Mouse (Mus musculus) lung, postnatal 10 days (tissue): Measurements from ENCODE around the gene Gpr27.

ENCODE experiments used
- DNase-seq: peaks from one replicate; pipeline ENCODE4 v3.0.0; 2021

Gpr27 gene

GRCm38 (mm10) chr6:99692206-99692915 is at the start of gene Gpr27:
TSS of gene Gpr27 (plus strand) at chr6:99692679.
- DNase-seq = peak; percentile 28

- DNase-seq = peak; percentile 77
Observed at GRCm38 (mm10) chr6:99643439-99644199, 48.9 kb upstream of the Gpr27 start.

- no peak for DNase-seq
Observed at GRCm38 (mm10) chr6:99644386-99644785, 48.1 kb upstream of the Gpr27 start.

GRCm38 (mm10) chr6:99644876-99645275 is 47.6 kb upstream of the Gpr27 start:
- no peak for DNase-seq

GRCm38 (mm10) chr6:99646344-99646743 is 46.1 kb upstream of the Gpr27 start:
- no peak for DNase-seq

GRCm38 (mm10) chr6:99649307-99649706 is 43.2 kb upstream of the Gpr27 start:
- no peak for DNase-seq

- no peak for DNase-seq
Observed at GRCm38 (mm10) chr6:99652341-99652740, 40.1 kb upstream of the Gpr27 start.

GRCm38 (mm10) chr6:99654343-99654742 is 38.1 kb upstream of the Gpr27 start:
- DNase-seq = no peak

GRCm38 (mm10) chr6:99655488-99655887 is 37.0 kb upstream of the Gpr27 start:
- no peak for DNase-seq

- no peak for DNase-seq
Observed at GRCm38 (mm10) chr6:99656088-99656487, 36.4 kb upstream of the Gpr27 start.

GRCm38 (mm10) chr6:99658586-99658985 is 33.9 kb upstream of the Gpr27 start:
- no peak for DNase-seq

GRCm38 (mm10) chr6:99660443-99660842 is 32.0 kb upstream of the Gpr27 start:
- DNase-seq = peak; percentile 28

GRCm38 (mm10) chr6:99663232-99663631 is 29.2 kb upstream of the Gpr27 start:
- DNase-seq = no peak

- no peak for DNase-seq
Observed at GRCm38 (mm10) chr6:99665457-99666317, 26.8 kb upstream of the Gpr27 start.

GRCm38 (mm10) chr6:99666318-99667171 is 25.9 kb upstream of the Gpr27 start, which contains the start of the genes Eif4e3 and Gm20696:
TSS of gene Eif4e3 (minus strand) at chr6:99666771.
TSS of gene Gm20696 (minus strand) at chr6:99666797.
- peak; percentile 74 for DNase-seq

GRCm38 (mm10) chr6:99667290-99667689 is 25.2 kb upstream of the Gpr27 start:
- DNase-seq = peak; percentile 18

GRCm38 (mm10) chr6:99669481-99670325 is 22.8 kb upstream of the Gpr27 start:
- DNase-seq = no peak

- DNase-seq = peak; percentile 79
Observed at GRCm38 (mm10) chr6:99670481-99671119, 21.9 kb upstream of the Gpr27 start.

- peak; percentile 14 for DNase-seq
Observed at GRCm38 (mm10) chr6:99671768-99672167, 20.7 kb upstream of the Gpr27 start.

GRCm38 (mm10) chr6:99674482-99674881 is 18.0 kb upstream of the Gpr27 start:
- no peak for DNase-seq

GRCm38 (mm10) chr6:99677325-99677724 is 15.2 kb upstream of the Gpr27 start:
- no peak for DNase-seq
